Mouse (Mus musculus) MEL (cell line): ENCODE measurements at regions not wholly inside any gene's neighbourhood (a gene's known extent, or its start where the extent isn't known, plus 50 kb on each side); places are given as distances from the start of the nearest gene placed in this dataset.

ENCODE experiments used
- DNase-seq: peaks from one replicate; pipeline ENCODE4 v3.0.0; 2011; ENCODE audit warnings: low read depth, low spot score
- H3K27ac ChIP-seq: 2 replicates; pipeline ENCODE4 v1.5.1; 2012; ENCODE audit warnings: low read depth, mild to moderate bottlenecking, control low read depth, low read length, moderate library complexity; ENCODE audit not compliant: control insufficient read depth
- H3K27me3 ChIP-seq, 2 experiments: fragments of 150-350 bp in 1 of 2; sonication (generic) in 1 of 2; 2 replicates each; pipeline ENCODE4 v1.6.1; 2012; ENCODE audit warnings: low read length in 2 of 2, mild to moderate bottlenecking in 2 of 2, improper control_type of control experiment in 1 of 2, moderate library complexity in 1 of 2; ENCODE audit not compliant: insufficient read depth in 2 of 2, control insufficient read depth in 1 of 2
- H3K36me3 ChIP-seq, 2 experiments: 2 replicates each; pipeline ENCODE4 v1.6.1; 2012 to 2014; ENCODE audit warnings: low read length in 2 of 2, improper control_type of control experiment in 1 of 2, inconsistent platforms in 1 of 2, mild to moderate bottlenecking in 1 of 2; ENCODE audit not compliant: insufficient read depth in 2 of 2, control insufficient read depth in 1 of 2
- H3K4me1 ChIP-seq, 2 experiments: fragments of 150-350 bp in 1 of 2; sonication (generic) in 1 of 2; 2 replicates each; pipeline ENCODE4 v1.6.1; 2012; ENCODE audit warnings: low read length in 2 of 2, improper control_type of control experiment in 1 of 2, mild to moderate bottlenecking in 1 of 2; ENCODE audit not compliant: insufficient read depth in 2 of 2, control insufficient read depth in 1 of 2
- H3K4me3 ChIP-seq, 2 experiments: fragments of 150-350 bp in 1 of 2; sonication (generic) in 1 of 2; 2 replicates each; pipeline ENCODE4 v1.5.1; 2012; ENCODE audit warnings: low read depth in 2 of 2, low read length in 2 of 2, mild to moderate bottlenecking in 2 of 2, moderate library complexity in 2 of 2, control low read depth in 1 of 2, improper control_type of control experiment in 1 of 2; ENCODE audit not compliant: control insufficient read depth in 1 of 2, insufficient read depth in 1 of 2
- H3K79me2 ChIP-seq: 2 replicates; pipeline ENCODE4 v1.6.1; 2012; ENCODE audit warnings: mild to moderate bottlenecking, low read length, moderate library complexity; ENCODE audit not compliant: control insufficient read depth, poor library complexity, insufficient read depth
- H3K9ac ChIP-seq: 2 replicates; pipeline ENCODE4 v1.6.1; 2012; ENCODE audit warnings: low read depth, mild to moderate bottlenecking, control low read depth, low read length, moderate library complexity; ENCODE audit not compliant: control insufficient read depth, poor library complexity, severe bottlenecking
- H3K9me3 ChIP-seq: fragments of 150-350 bp; sonication (generic); replicated peaks from 2 replicates; pipeline ENCODE4 v1.6.1; 2012; ENCODE audit warnings: mild to moderate bottlenecking, low read length, improper control_type of control experiment, moderate library complexity; ENCODE audit not compliant: insufficient read depth
- BHLHE40 ChIP-seq: IDR thresholded peaks from 2 replicates; pipeline ENCODE4 v1.6.1; 2012; ENCODE audit warnings: low read depth, mild to moderate bottlenecking, inconsistent platforms, low read length, improper control_type of control experiment, borderline replicate concordance
- E2F4 ChIP-seq: IDR thresholded peaks from 2 replicates; pipeline ENCODE4 v1.6.1; 2011; ENCODE audit warnings: low read depth, low read length, improper control_type of control experiment, borderline replicate concordance
- ELF1 ChIP-seq: IDR thresholded peaks from 2 replicates; pipeline ENCODE4 v1.6.1; 2014; ENCODE audit warnings: low read depth, mild to moderate bottlenecking, inconsistent platforms, low read length, improper control_type of control experiment, moderate library complexity
- EP300 ChIP-seq, 2 experiments: IDR thresholded peaks; 2 replicates each; pipeline ENCODE4 v1.6.1; 2011; ENCODE audit warnings: improper control_type of control experiment in 2 of 2, low read length in 2 of 2, low read depth in 1 of 2, mild to moderate bottlenecking in 1 of 2
- ETS1 ChIP-seq: IDR thresholded peaks from 2 replicates; pipeline ENCODE4 v1.6.1; 2012; ENCODE audit warnings: low read depth, mild to moderate bottlenecking, inconsistent platforms, low read length, improper control_type of control experiment, moderate library complexity
- GATA1 ChIP-seq: IDR thresholded peaks from 2 replicates; pipeline ENCODE4 v1.6.1; 2011; ENCODE audit warnings: low read depth, low read length, improper control_type of control experiment
- JUND ChIP-seq: IDR thresholded peaks from 2 replicates; pipeline ENCODE4 v1.6.1; 2011; ENCODE audit warnings: low read depth, mild to moderate bottlenecking, improper control_type of control experiment, low read length
- KAT2A ChIP-seq: conservative IDR thresholded peaks from 2 replicates; pipeline ENCODE4 v1.6.1; 2012; ENCODE audit warnings: low read depth, low read length, improper control_type of control experiment, inconsistent platforms
- MAX ChIP-seq: IDR thresholded peaks from 2 replicates; pipeline ENCODE4 v1.6.1; 2011; ENCODE audit warnings: low read length, improper control_type of control experiment
- MXI1 ChIP-seq: IDR thresholded peaks from 2 replicates; pipeline ENCODE4 v1.6.1; 2011; ENCODE audit warnings: mild to moderate bottlenecking, low read depth, low read length, improper control_type of control experiment
- MYC ChIP-seq: IDR thresholded peaks from 2 replicates; pipeline ENCODE4 v1.6.1; 2011; ENCODE audit warnings: low read depth, mild to moderate bottlenecking, low read length, improper control_type of control experiment, moderate library complexity
- NELFE ChIP-seq: IDR thresholded peaks from 2 replicates; pipeline ENCODE4 v1.6.1; 2011; ENCODE audit warnings: low read depth, low read length, improper control_type of control experiment
- POLR2AphosphoS2 ChIP-seq: IDR thresholded peaks from 2 replicates; pipeline ENCODE4 v1.6.1; 2011; ENCODE audit warnings: low read length, improper control_type of control experiment
- TAL1 ChIP-seq: IDR thresholded peaks from 2 replicates; pipeline ENCODE4 v1.6.1; 2012; ENCODE audit warnings: mild to moderate bottlenecking, inconsistent platforms, low read length, moderate library complexity, mixed read lengths
- TBP ChIP-seq: IDR thresholded peaks from 2 replicates; pipeline ENCODE4 v1.8.0; 2011; ENCODE audit warnings: low read depth, low read length, improper control_type of control experiment
- UBTF ChIP-seq: IDR thresholded peaks from 2 replicates; pipeline ENCODE4 v1.6.1; 2012; ENCODE audit warnings: low read depth, mild to moderate bottlenecking, inconsistent platforms, low read length, improper control_type of control experiment, moderate library complexity, borderline replicate concordance; ENCODE audit not compliant: insufficient read depth
- USF2 ChIP-seq, 2 experiments: IDR thresholded peaks; 2 replicates each; pipeline ENCODE4 v1.6.1; 2011 to 2012; ENCODE audit warnings: improper control_type of control experiment in 2 of 2, low read length in 2 of 2, borderline replicate concordance in 1 of 2, inconsistent platforms in 1 of 2, low read depth in 1 of 2, mild to moderate bottlenecking in 1 of 2; ENCODE audit not compliant: insufficient read depth in 1 of 2

DNA sequence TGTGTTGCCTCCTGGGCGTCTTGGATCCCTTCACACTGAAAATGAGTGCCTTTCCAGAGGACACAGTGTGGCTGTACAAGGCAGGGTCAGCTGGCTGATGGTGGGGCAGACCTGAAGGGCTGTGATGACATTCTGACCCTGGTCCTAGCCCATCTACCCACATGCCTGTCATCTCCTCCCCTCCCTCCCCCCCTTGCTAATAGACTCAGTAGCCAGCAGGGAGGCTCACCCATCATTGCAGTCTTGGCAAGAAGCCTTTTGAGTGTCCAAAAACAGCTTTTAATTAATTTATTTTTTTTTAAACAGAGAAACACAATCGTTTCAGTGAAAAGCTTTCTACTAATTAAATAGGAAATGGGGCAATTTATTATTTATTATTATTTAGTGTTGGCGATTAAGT is 67.0 kb upstream of the Ssx2ip start:
- TF ChIP-seq E2F4 (no peak), UBTF (no peak), USF2 (IDR thresholded peaks at IDR 0.05; ENCODE audit: borderline replicate concordance in 1 of 2, insufficient read depth in 1 of 2, low read depth in 1 of 2, low read length in 2 of 2) (no peak), GATA1 (no peak), JUND (no peak), MYC (no peak)
- Histone ChIP-seq H3K79me2 (no peaks in the 10 kb centered on the region), H3K27me3 (peaks cover 0 to 4% of the 10 kb centered on the region in 2 experiments), H3K27ac (no peak overlapping the region), H3K9ac (no peak overlapping the region), H3K4me3 (no peak overlapping the region), H3K36me3 (no peaks in the 10 kb centered on the region), H3K4me1 (peaks cover 0 to 6% of the 10 kb centered on the region in 2 experiments; a peak in 2 of 4 replicates), H3K9me3 (no peaks in the 10 kb centered on the region)
- no peak for DNase-seq

DNA sequence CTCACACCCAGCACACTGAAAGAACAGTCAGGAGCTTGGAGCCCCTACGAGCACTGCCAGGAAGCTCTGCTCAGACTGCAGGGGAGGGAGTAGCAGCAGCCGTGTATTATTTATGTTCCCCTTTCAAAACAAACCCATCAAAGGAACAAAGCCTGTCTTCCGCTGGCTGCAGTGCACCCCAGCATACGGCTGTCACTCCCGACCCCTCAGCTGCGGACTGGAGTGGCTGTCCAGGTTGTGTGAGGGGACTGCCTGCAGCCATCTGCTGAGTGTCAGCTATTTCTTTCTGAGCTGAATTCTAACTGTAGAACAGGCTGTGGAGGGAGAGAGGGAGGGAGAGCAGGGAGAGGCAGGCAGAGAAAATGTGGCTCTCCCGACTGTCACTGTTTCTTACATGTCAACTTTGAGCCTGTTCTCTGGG is 66.6 kb upstream of the Ssx2ip start:
- peaks cover 0 to 6% of the 10 kb centered on the region in 2 experiments; a peak in 2 of 4 replicates for H3K4me1 ChIP-seq
- H3K4me3 ChIP-seq: no peak overlapping the region
- no peak for TF ChIP-seq POLR2AphosphoS2
- TF ChIP-seq GATA1: no peak
- TF ChIP-seq EP300 (IDR thresholded peaks at IDR 0.05; ENCODE audit: low read depth in 1 of 2, low read length in 2 of 2): no peak
- no peak for TF ChIP-seq KAT2A
- no peak for TF ChIP-seq MXI1
- no peak for TF ChIP-seq BHLHE40
- TF ChIP-seq ETS1: no peak
- no peak for TF ChIP-seq MAX
- TF ChIP-seq NELFE: no peak
- no peak for TF ChIP-seq UBTF
- TF ChIP-seq E2F4: no peak
- TF ChIP-seq TAL1: no peak
- no peak for TF ChIP-seq TBP
- TF ChIP-seq ELF1: no peak
- TF ChIP-seq, all 39 proteins: peak for 0
- no peak overlapping the region for H3K9ac ChIP-seq
- H3K79me2 ChIP-seq: no peaks in the 10 kb centered on the region
- no peaks in the 10 kb centered on the region for H3K36me3 ChIP-seq
- no peak for DNase-seq
- H3K9me3 ChIP-seq: no peaks in the 10 kb centered on the region
- no peak overlapping the region for H3K27ac ChIP-seq
- H3K27me3 ChIP-seq: peaks cover 0 to 6% of the 10 kb centered on the region in 2 experiments
